10 mouse cellular contexts compared by ENCODE assay signal in genomic region chr8:72919182-72919902, GRCm38 (mm10).
A peak's percentile ranks its signal among the peaks of the same experiment; 100 is the strongest.
DNase-seq lines count a peak whose midpoint lies in the region; ATAC-seq and TF ChIP-seq lines count a peak whose summit lies in the region.
"Had no signal": no experiment of that assay in that cellular context is flagged by ENCODE, and none has a peak within 500 bp of the region (broad histone marks: within the 10 kb centered on the region; RNA-seq: fewer than 3 reads in every experiment).

No protein-coding gene starts in this region.

- H3K4me1 ChIP-seq in forebrain, embryonic 12.5 days = peaks cover 8% of the 10 kb centered on the region; the same call in 1 of the 2 replicates
- H3K4me1 ChIP-seq in forebrain, embryonic 11.5 days (replicated peaks; ENCODE audit: control insufficient read depth, insufficient read depth, low read length) = no peaks in the 10 kb centered on the region
- peaks cover 24% of the 10 kb centered on the region for H3K4me1 ChIP-seq in heart, embryonic 13.5 days
- peaks cover 13% of the 10 kb centered on the region for H3K4me1 ChIP-seq in neural tube, embryonic 13.5 days (replicated peaks)
- H3K4me1 ChIP-seq: lung, embryonic 15.5 days had no signal

- DNase-seq in forebrain, embryonic 11.5 days (ENCODE audit: low spot score) = no peak
- peak; percentile 48 for DNase-seq in left cerebral cortex, postnatal 4 days
- no peak for DNase-seq in left cerebral cortex, adult 2 months (ENCODE audit: extremely low spot score in 1 of 2, low spot score in 2 of 2)
- DNase-seq in adrenal gland, postnatal 36 days = no peak
- no peak for DNase-seq in frontal cortex, postnatal 14 days (ENCODE audit: low spot score in 2 of 2)
- DNase-seq: thymus, postnatal 36 days had no signal

- TF ChIP-seq CTCF in left cerebral cortex, adult 2 months (IDR thresholded peaks at IDR 0.05) = no peak

- H3K4me2 ChIP-seq in forebrain, embryonic 12.5 days = no peak overlapping the region
- no peak overlapping the region for H3K4me2 ChIP-seq in forebrain, embryonic 11.5 days (ENCODE audit: low read depth, low read length, severe bottlenecking)
- H3K4me2 ChIP-seq in heart, embryonic 13.5 days = peak overlapping the region; percentile 23
- no peak overlapping the region for H3K4me2 ChIP-seq in neural tube, embryonic 13.5 days
- H3K4me2 ChIP-seq: lung, embryonic 15.5 days had no signal

- no peaks in the 10 kb centered on the region for H3K9me3 ChIP-seq in forebrain, embryonic 12.5 days
- H3K9me3 ChIP-seq in forebrain, embryonic 11.5 days (ENCODE audit: control insufficient read depth, low read length) = no peaks in the 10 kb centered on the region
- H3K9me3 ChIP-seq in heart, embryonic 13.5 days = peaks cover 4% of the 10 kb centered on the region; the same call in 1 of the 2 replicates
- no peaks in the 10 kb centered on the region for H3K9me3 ChIP-seq in neural tube, embryonic 13.5 days
- H3K9me3 ChIP-seq: lung, embryonic 15.5 days had no signal

- no peaks in the 10 kb centered on the region for H3K27me3 ChIP-seq in forebrain, embryonic 12.5 days
- no peaks in the 10 kb centered on the region for H3K27me3 ChIP-seq in forebrain, embryonic 11.5 days (ENCODE audit: control insufficient read depth, insufficient read depth, low read length)
- no peaks in the 10 kb centered on the region for H3K27me3 ChIP-seq in heart, embryonic 13.5 days (replicated peaks)
- no peaks in the 10 kb centered on the region for H3K27me3 ChIP-seq in neural tube, embryonic 13.5 days
- H3K27me3 ChIP-seq: lung, embryonic 15.5 days had no signal

- no peaks in the 10 kb centered on the region for H3K36me3 ChIP-seq in forebrain, embryonic 12.5 days (replicated peaks)
- H3K36me3 ChIP-seq in forebrain, embryonic 11.5 days (ENCODE audit: control insufficient read depth, insufficient read depth, low read length) = no peaks in the 10 kb centered on the region
- H3K36me3 ChIP-seq in heart, embryonic 13.5 days = no peaks in the 10 kb centered on the region
- no peaks in the 10 kb centered on the region for H3K36me3 ChIP-seq in neural tube, embryonic 13.5 days
- H3K36me3 ChIP-seq: lung, embryonic 15.5 days had no signal

- H3K27ac ChIP-seq in forebrain, embryonic 12.5 days = 0 out of 2 replicates have a peak overlapping the region, but pooled peaks have one; percentile 6
- H3K27ac ChIP-seq in forebrain, embryonic 11.5 days (ENCODE audit: low read depth, low read length) = no peak overlapping the region
- no peak overlapping the region for H3K27ac ChIP-seq in left cerebral cortex, adult 2 months
- H3K27ac ChIP-seq in heart, embryonic 13.5 days (replicated peaks) = peak overlapping the region; percentile 82
- peak overlapping the region; percentile 59; the same call in 1 of the 2 replicates for H3K27ac ChIP-seq in neural tube, embryonic 13.5 days (replicated peaks)
- H3K27ac ChIP-seq: lung, embryonic 15.5 days had no signal

- intact Hi-C loops in left cerebral cortex, postnatal 4 days (cut with DNase I) = no loop called here
- intact Hi-C loops in left cerebral cortex, adult 2 months (cut with DNase I) = no loop called here

- WGBS in forebrain, embryonic 12.5 days = 73% methylated on average over 2 of the region's 2 CpGs
- 75% methylated on average over 2 of the region's 2 CpGs for WGBS in forebrain, embryonic 11.5 days
- WGBS in heart, embryonic 13.5 days = 56% methylated on average over 2 of the region's 2 CpGs
- 54% methylated on average over 2 of the region's 2 CpGs for whole genome bisulfite sequencing in neural tube, embryonic 13.5 days

- 0 out of 2 replicates have a peak, but pooled peaks have one; percentile 33 for ATAC-seq in forebrain, embryonic 12.5 days (ENCODE audit: low FRiP score)
- ATAC-seq in forebrain, embryonic 11.5 days (replicated peaks; ENCODE audit: low FRiP score) = no peak; the same call in 1 of the 2 replicates
- ATAC-seq in heart, embryonic 13.5 days (ENCODE audit: extremely low read depth, insufficient number of reproducible peaks, low FRiP score, low TSS enrichment) = peak; percentile 54; the same call in 1 of the 2 replicates
- ATAC-seq in neural tube, embryonic 13.5 days (ENCODE audit: low read depth) = peak; percentile 79

- no peak overlapping the region for H3K4me3 ChIP-seq in forebrain, embryonic 12.5 days (replicated peaks)
- no peak overlapping the region for H3K4me3 ChIP-seq in forebrain, embryonic 11.5 days (ENCODE audit: low read depth, low read length)
- no peak overlapping the region for H3K4me3 ChIP-seq in left cerebral cortex, adult 2 months
- H3K4me3 ChIP-seq in heart, embryonic 13.5 days = no peak overlapping the region
- H3K4me3 ChIP-seq in neural tube, embryonic 13.5 days = no peak overlapping the region
- H3K4me3 ChIP-seq: lung, embryonic 15.5 days had no signal

- no peak overlapping the region for H3K9ac ChIP-seq in forebrain, embryonic 12.5 days
- H3K9ac ChIP-seq in forebrain, embryonic 11.5 days (ENCODE audit: low read length) = no peak overlapping the region
- H3K9ac ChIP-seq in heart, embryonic 13.5 days = no peak overlapping the region
- H3K9ac ChIP-seq in neural tube, embryonic 13.5 days = no peak overlapping the region
- H3K9ac ChIP-seq: lung, embryonic 15.5 days had no signal

Comparison
In these comparisons a context has a peak if more than half of its experiments do, and no peak if none do; other contexts are left out.
1. H3K27ac ChIP-seq: peak in forebrain, embryonic 12.5 days (single experiment), heart, embryonic 13.5 days (single experiment) and neural tube, embryonic 13.5 days (single experiment); none in forebrain, embryonic 11.5 days (single experiment) and left cerebral cortex, adult 2 months (single experiment).